Mouse (Mus musculus): Measurements from ENCODE around the gene Prn.

Gene Prn

DNA sequence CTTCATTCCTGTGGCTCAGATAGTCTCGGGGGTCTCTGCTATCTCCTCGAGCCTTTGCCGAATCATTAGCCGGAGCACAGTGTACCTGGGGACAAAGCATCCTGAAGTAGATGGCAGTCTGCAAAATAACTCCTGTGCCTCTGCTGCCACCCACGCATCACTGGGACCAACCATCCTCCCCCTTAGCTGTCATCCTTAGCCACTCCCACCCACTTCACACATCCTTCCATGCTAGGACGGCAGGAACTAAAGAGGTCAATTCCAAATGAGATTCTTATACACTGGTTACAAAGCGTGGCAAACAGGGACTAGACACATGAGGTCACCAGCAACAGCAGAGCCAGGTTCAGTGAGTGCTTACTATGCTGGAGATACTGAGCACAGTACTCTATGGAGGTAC is 86.6 kb downstream of the Prn start:
- DNase-seq = no peak

DNA sequence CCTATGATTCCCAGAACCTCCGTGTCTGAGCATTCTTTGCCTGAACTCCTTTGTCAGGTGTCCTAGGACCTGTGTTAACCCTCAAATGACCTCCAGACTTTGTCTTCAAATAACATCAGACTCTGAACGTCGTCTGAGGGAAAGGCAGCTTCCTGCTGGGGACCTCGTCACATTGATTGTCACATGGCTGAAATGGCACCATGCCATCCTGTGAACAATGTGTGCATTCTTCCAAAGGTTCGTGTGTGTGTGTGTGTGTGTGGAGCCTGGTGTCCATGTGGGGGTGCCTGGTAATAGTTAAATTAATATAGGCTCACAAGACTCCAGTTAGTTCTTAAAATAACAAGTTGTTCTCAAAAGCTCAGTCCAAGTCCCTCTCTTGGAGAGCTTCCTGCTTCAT is 87.6 kb downstream of the Prn start:
- peak; percentile 24 to 51 for DNase-seq

DNA sequence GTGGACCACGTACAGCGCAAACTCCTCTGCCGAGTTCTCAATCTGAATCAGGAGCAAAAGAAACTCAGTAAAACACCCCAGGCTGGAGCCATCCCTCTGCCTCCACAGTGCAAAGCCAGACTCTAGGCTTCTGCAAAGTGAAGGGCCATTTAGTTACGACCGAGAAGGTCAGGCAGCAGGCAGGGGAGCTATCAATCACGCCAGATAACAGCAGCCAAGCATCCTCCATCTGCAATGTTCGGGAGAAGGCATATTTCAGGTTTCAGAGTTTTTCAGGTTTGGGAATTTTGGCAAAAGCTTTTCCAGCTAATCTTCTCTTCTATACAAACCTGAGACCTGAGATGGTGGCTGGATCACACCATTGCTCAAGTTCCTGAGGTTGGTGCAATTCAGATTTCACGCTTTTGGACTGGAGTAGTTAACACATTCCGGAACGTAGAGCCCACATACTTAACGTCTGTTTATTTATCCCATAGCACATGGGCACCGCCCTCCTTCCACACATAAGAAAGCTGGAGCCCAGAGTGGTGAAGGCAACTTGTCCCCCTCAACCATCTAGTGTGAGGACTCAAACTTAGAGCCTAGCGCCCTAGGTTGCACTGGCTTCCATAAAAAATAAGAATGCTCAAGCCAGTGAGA is 92.1 kb downstream of the Prn start:
- DNase-seq = no peak

DNA sequence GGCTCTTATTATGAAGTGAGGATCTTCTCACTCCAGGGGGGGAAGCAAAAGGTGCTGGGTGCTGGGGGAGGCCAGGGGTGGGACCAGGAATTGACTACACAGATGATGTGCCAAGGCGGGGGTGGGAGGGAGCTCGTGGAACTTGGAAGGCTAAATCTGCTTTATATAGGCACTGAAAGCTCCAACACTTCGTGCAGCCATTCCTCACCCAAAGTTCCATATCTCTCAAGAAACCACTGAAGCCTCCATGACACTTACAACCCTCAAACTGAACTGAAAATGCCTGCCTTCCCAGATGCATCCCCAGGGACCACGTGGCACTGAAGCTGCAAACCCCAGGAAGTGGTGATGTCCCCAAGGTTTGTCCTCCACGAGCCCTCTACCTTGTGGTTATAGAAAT is 94.2 kb downstream of the Prn start:
- DNase-seq = no peak

DNA sequence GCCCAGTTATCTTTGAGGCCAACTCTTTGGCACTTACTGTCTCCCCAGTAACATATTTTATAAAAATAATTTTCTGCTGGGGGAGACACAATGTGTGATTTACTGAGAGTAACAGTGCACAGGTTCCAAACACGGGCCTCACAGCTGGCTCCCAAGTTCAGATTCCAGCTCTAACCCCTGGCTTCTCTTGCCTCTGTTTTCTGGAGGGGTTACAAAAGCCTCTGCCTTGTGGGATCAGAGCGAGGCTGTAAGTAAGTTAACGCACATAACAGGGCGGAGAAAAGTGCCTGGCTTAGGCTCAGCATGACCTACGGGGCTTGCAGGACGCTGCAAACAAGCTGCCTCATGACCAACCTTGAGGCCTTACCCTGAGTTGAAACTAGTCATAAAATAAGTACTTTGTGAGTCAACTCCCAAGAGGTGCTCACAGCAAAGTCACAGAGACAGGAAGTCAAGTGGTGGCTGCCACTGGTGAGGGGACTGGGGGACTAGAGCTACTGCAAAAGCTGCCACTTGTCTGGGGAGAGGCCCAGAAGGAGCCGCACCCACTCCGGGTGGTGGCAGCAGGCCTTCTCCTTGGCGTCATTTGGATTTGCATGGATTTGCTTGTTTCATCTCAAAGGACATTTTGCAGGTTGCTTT is 94.9 kb downstream of the Prn start:
- DNase-seq = no peak

DNA sequence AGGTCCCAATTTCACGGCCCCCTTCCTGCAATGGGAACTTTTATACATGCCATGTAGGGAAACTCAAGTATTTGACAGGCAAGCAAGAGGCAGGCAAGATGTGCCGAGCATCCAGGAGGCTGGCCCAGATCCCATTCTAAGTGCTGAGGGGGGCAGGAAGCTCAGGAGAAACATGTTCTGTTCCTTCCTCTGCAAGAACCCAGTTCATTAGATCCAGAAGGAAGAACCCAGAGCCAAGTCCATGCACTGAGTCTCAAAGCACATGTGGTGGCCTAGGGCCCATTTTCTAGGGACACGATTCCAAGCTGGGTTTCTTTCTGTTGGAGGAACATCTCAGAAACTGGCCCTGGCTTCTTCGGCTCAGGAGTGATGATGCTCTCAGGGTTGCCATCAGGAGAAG is 95.7 kb downstream of the Prn start:
- DNase-seq = no peak
